Mouse (Mus musculus) heart, embryonic 11.5 days (tissue): ENCODE measurements around the gene Josd1. TPM values are rescaled to one million over a fixed set of nuclear protein-coding genes. Genes with fewer than 3 reads are reported as not detected.

Experiments
- ATAC-seq: fragments of 200-750 bp; cut with Nextera tagmentation; replicated peaks from 2 replicates; pipeline ENCODE4 v1.8.0; 2017; ENCODE audit warnings: moderate library complexity; ENCODE audit not compliant: insufficient number of reproducible peaks, low FRiP score, low TSS enrichment
- H3K27ac ChIP-seq: fragments of 300-500 bp; sonication (generic); 2 replicates; pipeline ENCODE4 v1.5.1; 2014; ENCODE audit warnings: mild to moderate bottlenecking, low read depth, low read length
- H3K27me3 ChIP-seq: fragments of 300-500 bp; sonication (generic); 2 replicates; pipeline ENCODE4 v1.6.1; 2014; ENCODE audit warnings: mild to moderate bottlenecking, low read length, mixed read lengths; ENCODE audit not compliant: control insufficient read depth, insufficient read depth
- H3K36me3 ChIP-seq: fragments of 300-500 bp; sonication (generic); 2 replicates; pipeline ENCODE4 v1.6.1; 2014; ENCODE audit warnings: mild to moderate bottlenecking, low read length, moderate library complexity, mixed read lengths; ENCODE audit not compliant: control insufficient read depth, insufficient read depth
- H3K4me1 ChIP-seq: fragments of 300-500 bp; sonication (generic); 2 replicates; pipeline ENCODE4 v1.6.1; 2014; ENCODE audit warnings: low read length; ENCODE audit not compliant: control insufficient read depth, insufficient read depth
- H3K4me2 ChIP-seq: fragments of 300-500 bp; sonication (generic); 2 replicates; pipeline ENCODE4 v1.6.1; 2014; ENCODE audit warnings: mild to moderate bottlenecking, moderate library complexity
- H3K4me3 ChIP-seq: fragments of 300-500 bp; sonication (generic); 2 replicates; pipeline ENCODE4 v1.5.1; 2014; ENCODE audit warnings: low read depth, low read length
- H3K9ac ChIP-seq: fragments of 300-500 bp; sonication (generic); 2 replicates; pipeline ENCODE4 v1.6.1; 2014; ENCODE audit warnings: mild to moderate bottlenecking, low read depth, low read length, moderate library complexity
- H3K9me3 ChIP-seq: fragments of 300-500 bp; sonication (generic); replicated peaks from 2 replicates; pipeline ENCODE4 v1.6.1; 2016; ENCODE audit warnings: low read length; ENCODE audit not compliant: control insufficient read depth
- WGBS: fragments of 180-500 bp; shearing (Covaris S2); extraction: QIAGEN DNeasy Blood & Tissue Kit; methylation state at CpG from one replicate; pipeline ENCODE4 v1.1.7; 2014; ENCODE audit not compliant: insufficient replicate concordance; 5-methylcytosine and 5-hydroxymethylcytosine counted together
- polyA plus RNA-seq: library from polyadenylated mRNA; unstranded; fragments of >200 nt; fragmentation: Nextera tagmentation; extraction: Ambion mirVana; gene quantifications from 2 replicates; pipeline ENCODE4 v1.2.1, GENCODE M21; 2014

Josd1 gene
- polyA plus RNA-seq, 1 experiment from 2014 or later: 10.9 TPM

- no peak overlapping the region for H3K4me3 ChIP-seq
- H3K9ac ChIP-seq: no peak overlapping the region
- no peak for ATAC-seq
- WGBS: 64% methylated on average over 2 of the region's 2 CpGs
- no peaks in the 10 kb centered on the region for H3K4me1 ChIP-seq
- no peak overlapping the region for H3K4me2 ChIP-seq
- H3K27me3 ChIP-seq: no peaks in the 10 kb centered on the region
- H3K9me3 ChIP-seq: no peaks in the 10 kb centered on the region
- no peak overlapping the region for H3K27ac ChIP-seq
- H3K36me3 ChIP-seq: no peaks in the 10 kb centered on the region
These were observed 42.2 kb downstream of the Josd1 start for GRCm38 (mm10) chr15:79645483-79645882.

- Histone ChIP-seq H3K27ac (no peak overlapping the region), H3K36me3 (no peaks in the 10 kb centered on the region), H3K9me3 (no peaks in the 10 kb centered on the region), H3K4me1 (no peaks in the 10 kb centered on the region), H3K4me2 (no peak overlapping the region), H3K4me3 (no peak overlapping the region), H3K27me3 (no peaks in the 10 kb centered on the region), H3K9ac (no peak overlapping the region)
- no peak for ATAC-seq
- WGBS: 62% methylated on average over 12 of the region's 12 CpGs
These were observed 46.4 kb downstream of the Josd1 start for GRCm38 (mm10) chr15:79641135-79641817.

- H3K27ac ChIP-seq: no peak overlapping the region
- H3K9ac ChIP-seq: no peak overlapping the region
- ATAC-seq: no peak
- H3K4me3 ChIP-seq: no peak overlapping the region
- H3K4me1 ChIP-seq: no peaks in the 10 kb centered on the region
- H3K9me3 ChIP-seq: no peaks in the 10 kb centered on the region
- no peak overlapping the region for H3K4me2 ChIP-seq
- no peaks in the 10 kb centered on the region for H3K27me3 ChIP-seq
- WGBS: 56% methylated on average over 2 of the region's 2 CpGs
- H3K36me3 ChIP-seq: no peaks in the 10 kb centered on the region
These were observed 57.2 kb downstream of the Josd1 start for GRCm38 (mm10) chr15:79630471-79630870.

Other genes with a start within 250 kb of the Josd1 start
- 73.2 and 91.0 TPM in 2 replicates for gene Csnk1e, start 232.4 kb downstream of the Josd1 start, polyA plus RNA-seq
- 0.20 TPM in 1 of 2 replicates, not detected in the other for gene Kcnj4, start 182.7 kb downstream of the Josd1 start, polyA plus RNA-seq
- gene Kdelr3, start 171.5 kb downstream of the Josd1 start, polyA plus RNA-seq: 33.4 and 33.5 TPM in 2 replicates
- 50.6 and 60.1 TPM in 2 replicates for gene Ddx17, start 141.2 kb downstream of the Josd1 start, polyA plus RNA-seq
- gene Dmc1, start 82.8 kb downstream of the Josd1 start, polyA plus RNA-seq: 1.4 and 1.5 TPM in 2 replicates
- 0.87 and 1.7 TPM in 2 replicates for gene Fam227a, start 29.0 kb downstream of the Josd1 start, polyA plus RNA-seq
- 38.2 and 45.4 TPM in 2 replicates for gene Cby1, start 28.7 kb downstream of the Josd1 start, polyA plus RNA-seq
- 260 and 273 TPM in 2 replicates for gene Tomm22, start 17.1 kb downstream of the Josd1 start, polyA plus RNA-seq
- 22.7 and 26.3 TPM in 2 replicates for gene Gtpbp1, start 2.9 kb upstream of the Josd1 start, polyA plus RNA-seq
- gene Sun2, start 54.6 kb upstream of the Josd1 start, polyA plus RNA-seq: 3.7 and 4.9 TPM in 2 replicates
- 37.3 TPM in 2 replicates for gene Dnal4, start 89.9 kb upstream of the Josd1 start, polyA plus RNA-seq
- 0.58 and 0.83 TPM in 2 replicates for gene Nptxr, start 116.8 kb upstream of the Josd1 start, polyA plus RNA-seq
- gene Npcd, start 146.3 kb upstream of the Josd1 start, polyA plus RNA-seq: 0.64 TPM in 1 of 2 replicates, not detected in the other
- 15.7 and 17.4 TPM in 2 replicates for gene Cbx6, start 146.8 kb upstream of the Josd1 start, polyA plus RNA-seq
- gene Apobec3, start 203.7 kb upstream of the Josd1 start, polyA plus RNA-seq: 9.5 and 12.0 TPM in 2 replicates